Mouse (Mus musculus) MEL (cell line): ENCODE data around the gene Sacs. TPM values are rescaled to one million over a fixed set of nuclear protein-coding genes. Genes with fewer than 3 reads are reported as not detected.
"Not testable (repeated sequence)": the region's sequence is repeated elsewhere in the genome, so short reads cannot be mapped to it uniquely, and the experiment has no call there.

ENCODE experiments used
- DNase-seq: peaks from one replicate; pipeline ENCODE4 v3.0.0; 2011; ENCODE audit warnings: low read depth, low spot score
- H3K27ac ChIP-seq: 2 replicates; pipeline ENCODE4 v1.5.1; 2012; ENCODE audit warnings: low read depth, mild to moderate bottlenecking, control low read depth, low read length, moderate library complexity; ENCODE audit not compliant: control insufficient read depth
- H3K27me3 ChIP-seq, 2 experiments: fragments of 150-350 bp in 1 of 2; sonication (generic) in 1 of 2; 2 replicates each; pipeline ENCODE4 v1.6.1; 2012; ENCODE audit warnings: low read length in 2 of 2, mild to moderate bottlenecking in 2 of 2, improper control_type of control experiment in 1 of 2, moderate library complexity in 1 of 2; ENCODE audit not compliant: insufficient read depth in 2 of 2, control insufficient read depth in 1 of 2
- H3K36me3 ChIP-seq, 2 experiments: 2 replicates each; pipeline ENCODE4 v1.6.1; 2012 to 2014; ENCODE audit warnings: low read length in 2 of 2, improper control_type of control experiment in 1 of 2, inconsistent platforms in 1 of 2, mild to moderate bottlenecking in 1 of 2; ENCODE audit not compliant: insufficient read depth in 2 of 2, control insufficient read depth in 1 of 2
- H3K4me1 ChIP-seq, 2 experiments: fragments of 150-350 bp in 1 of 2; sonication (generic) in 1 of 2; 2 replicates each; pipeline ENCODE4 v1.6.1; 2012; ENCODE audit warnings: low read length in 2 of 2, improper control_type of control experiment in 1 of 2, mild to moderate bottlenecking in 1 of 2; ENCODE audit not compliant: insufficient read depth in 2 of 2, control insufficient read depth in 1 of 2
- H3K4me3 ChIP-seq, 2 experiments: fragments of 150-350 bp in 1 of 2; sonication (generic) in 1 of 2; 2 replicates each; pipeline ENCODE4 v1.5.1; 2012; ENCODE audit warnings: low read depth in 2 of 2, low read length in 2 of 2, mild to moderate bottlenecking in 2 of 2, moderate library complexity in 2 of 2, control low read depth in 1 of 2, improper control_type of control experiment in 1 of 2; ENCODE audit not compliant: control insufficient read depth in 1 of 2, insufficient read depth in 1 of 2
- H3K79me2 ChIP-seq: 2 replicates; pipeline ENCODE4 v1.6.1; 2012; ENCODE audit warnings: mild to moderate bottlenecking, low read length, moderate library complexity; ENCODE audit not compliant: control insufficient read depth, poor library complexity, insufficient read depth
- H3K9ac ChIP-seq: 2 replicates; pipeline ENCODE4 v1.6.1; 2012; ENCODE audit warnings: low read depth, mild to moderate bottlenecking, control low read depth, low read length, moderate library complexity; ENCODE audit not compliant: control insufficient read depth, poor library complexity, severe bottlenecking
- H3K9me3 ChIP-seq: fragments of 150-350 bp; sonication (generic); replicated peaks from 2 replicates; pipeline ENCODE4 v1.6.1; 2012; ENCODE audit warnings: mild to moderate bottlenecking, low read length, improper control_type of control experiment, moderate library complexity; ENCODE audit not compliant: insufficient read depth
- CTCF ChIP-seq, 3 experiments: IDR thresholded peaks in 2 of 3; conservative IDR thresholded peaks in 1 of 3; 2 replicates each; pipeline ENCODE4 v1.5.1; 2011 to 2012; ENCODE audit warnings: low read length in 3 of 3, low read depth in 2 of 3, mild to moderate bottlenecking in 2 of 3, improper control_type of control experiment in 1 of 3, inconsistent platforms in 1 of 3, mixed read lengths in 1 of 3, moderate library complexity in 1 of 3; ENCODE audit not compliant: control insufficient read depth in 1 of 3, insufficient read depth in 1 of 3, poor library complexity in 1 of 3, severe bottlenecking in 1 of 3
- GABPA ChIP-seq: IDR thresholded peaks from 2 replicates; pipeline ENCODE4 v1.6.1; 2012; ENCODE audit warnings: low read depth, mild to moderate bottlenecking, inconsistent platforms, low read length, improper control_type of control experiment, moderate library complexity
- MAZ ChIP-seq: IDR thresholded peaks from 2 replicates; pipeline ENCODE4 v1.6.1; 2012; ENCODE audit warnings: low read depth, mild to moderate bottlenecking, inconsistent platforms, low read length, improper control_type of control experiment
- MYC ChIP-seq: IDR thresholded peaks from 2 replicates; pipeline ENCODE4 v1.6.1; 2011; ENCODE audit warnings: low read depth, mild to moderate bottlenecking, low read length, improper control_type of control experiment, moderate library complexity
- RAD21 ChIP-seq: IDR thresholded peaks from 2 replicates; pipeline ENCODE4 v1.6.1; 2011; ENCODE audit warnings: mild to moderate bottlenecking, low read depth, low read length, improper control_type of control experiment
- SMC3 ChIP-seq: IDR thresholded peaks from 2 replicates; pipeline ENCODE4 v1.6.1; 2011; ENCODE audit warnings: low read depth, low read length, improper control_type of control experiment
- TAL1 ChIP-seq: IDR thresholded peaks from 2 replicates; pipeline ENCODE4 v1.6.1; 2012; ENCODE audit warnings: mild to moderate bottlenecking, inconsistent platforms, low read length, moderate library complexity, mixed read lengths
- ZC3H11A ChIP-seq: IDR thresholded peaks from 2 replicates; pipeline ENCODE4 v1.6.1; 2012; ENCODE audit warnings: low read depth, mild to moderate bottlenecking, inconsistent platforms, low read length, improper control_type of control experiment
- ZMIZ1 ChIP-seq: IDR thresholded peaks from 2 replicates; pipeline ENCODE4 v1.6.1; 2012; ENCODE audit warnings: low read depth, mild to moderate bottlenecking, inconsistent platforms, low read length, improper control_type of control experiment, moderate library complexity
- polyA plus RNA-seq, 2 experiments: library from polyadenylated mRNA; stranded (reverse) in 1 of 2; unstranded in 1 of 2; fragments of >175 nt in 1 of 2; fragments of >200 nt in 1 of 2; gene quantifications; 2 replicates each; pipeline versions ENCODE4 v1.2.1 to v1.2.4; 2012; ENCODE audit warnings: low replicate concordance in 2 of 2, low read depth in 1 of 2; ENCODE audit not compliant: insufficient read length in 2 of 2, insufficient read depth in 1 of 2, missing spikeins in 1 of 2
- total RNA-seq: library from RNA; depleted of rRNA; stranded (reverse); fragments of 300-350 nt; gene quantifications from 2 replicates; pipeline ENCODE4 v1.2.3, GENCODE M21; 2012

Sacs gene
- total and polyA plus RNA-seq, 3 experiments = 10.9 to 32.0 (median 12.1) TPM

GRCm38 (mm10) chr14:61143869-61144268, 5.6 kb downstream of the Sacs start:
- H3K27ac ChIP-seq = no peak overlapping the region
- no peaks in the 10 kb centered on the region for H3K36me3 ChIP-seq
- peak; percentile 33 for DNase-seq
- no peak for TF ChIP-seq MAZ
- peak; percentile 35; the same call in 1 of the 2 replicates for TF ChIP-seq SMC3
- peak; percentile 32 for TF ChIP-seq RAD21
- peak; percentile 60 to 88 (median 74) for TF ChIP-seq CTCF (IDR thresholded peaks at IDR 0.05 in 2 of 3, conservative IDR thresholded peaks at IDR 0.05 in 1 of 3; ENCODE audit: control insufficient read depth in 1 of 3, insufficient read depth in 1 of 3, low read depth in 2 of 3, low read length in 3 of 3, poor library complexity in 1 of 3, severe bottlenecking in 1 of 3)
- H3K9me3 ChIP-seq = no peaks in the 10 kb centered on the region
- no peaks in the 10 kb centered on the region for H3K79me2 ChIP-seq
- H3K27me3 ChIP-seq = no peaks in the 10 kb centered on the region
- no peak overlapping the region for H3K4me3 ChIP-seq
- no peaks in the 10 kb centered on the region for H3K4me1 ChIP-seq
- H3K9ac ChIP-seq = no peak overlapping the region

- not testable (repeated sequence) for H3K9me3 ChIP-seq, H3K36me3 ChIP-seq, H3K79me2 ChIP-seq, H3K4me1 ChIP-seq, H3K9ac ChIP-seq, DNase-seq, H3K27me3 ChIP-seq, H3K27ac ChIP-seq, H3K4me3 ChIP-seq
Observed at GRCm38 (mm10) chr14:61150416-61150815, 12.2 kb downstream of the Sacs start.

GRCm38 (mm10) chr14:61154900-61155585, 16.8 kb downstream of the Sacs start:
- DNase-seq = no peak
- no peak overlapping the region for H3K9ac ChIP-seq
- H3K9me3 ChIP-seq = no peaks in the 10 kb centered on the region
- no peaks in the 10 kb centered on the region for H3K4me1 ChIP-seq
- no peaks in the 10 kb centered on the region for H3K79me2 ChIP-seq
- H3K4me3 ChIP-seq = no peak overlapping the region
- no peak overlapping the region for H3K27ac ChIP-seq
- no peaks in the 10 kb centered on the region for H3K36me3 ChIP-seq
- TF ChIP-seq ZC3H11A (no peak), MYC (no peak), GABPA (no peak), ZMIZ1 (no peak), TAL1 (no peak)
- TF ChIP-seq, all 39 proteins: peak for 0
- H3K27me3 ChIP-seq = peaks cover 0 to 4% of the 10 kb centered on the region in 2 experiments; a peak in 2 of 4 replicates
